Mouse (Mus musculus): ENCODE results near the gene Slc25a39. TPM values are rescaled to one million over a fixed set of nuclear protein-coding genes. Genes with fewer than 3 reads are reported as not detected.

Gene Slc25a39
- polyA plus RNA-seq, 1 experiment from 2014 or later: 144 TPM

DNA sequence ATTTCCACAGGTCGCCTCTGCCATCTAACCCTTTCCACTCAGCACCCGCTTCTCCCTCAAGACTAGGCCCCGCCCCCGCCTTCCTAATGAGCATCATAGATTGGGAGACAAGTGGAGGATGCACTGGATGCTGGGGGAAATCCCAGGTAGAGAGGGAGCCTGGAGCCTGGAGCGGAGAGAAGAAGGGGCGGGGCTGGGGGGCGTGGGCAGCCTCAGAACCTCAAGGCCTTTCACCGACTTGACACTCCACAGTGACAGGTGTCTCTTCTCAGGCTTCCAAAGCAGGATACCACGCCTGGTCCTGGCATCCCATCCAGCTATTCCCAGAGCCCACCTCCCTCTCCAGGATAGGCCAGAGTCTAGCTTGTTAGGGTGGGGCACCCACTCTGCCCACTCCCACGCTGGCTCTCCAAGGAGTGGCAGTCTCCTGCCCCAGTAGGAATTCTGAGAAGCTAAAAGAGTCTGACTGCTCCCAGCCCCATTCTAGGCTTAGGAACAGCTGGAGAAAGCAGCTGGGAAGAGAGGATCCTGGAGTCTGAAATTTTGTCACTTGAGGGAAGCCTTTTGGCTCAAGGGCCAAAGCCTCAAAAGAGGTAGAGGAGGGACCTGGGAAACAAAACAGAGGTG lies 37.6 kb upstream of the Slc25a39 start:
- Histone ChIP-seq H3K36me3 (ENCODE audit: control insufficient read depth, insufficient read depth, low read length) (peaks cover 33% of the 10 kb centered on the region), H3K27ac (replicated peaks; ENCODE audit: low read depth, low read length) (peak overlapping the region; percentile 98), H3K27me3 (ENCODE audit: control insufficient read depth, insufficient read depth, low read length) (no peaks in the 10 kb centered on the region), H3K4me3 (replicated peaks; ENCODE audit: low read depth, low read length) (peak overlapping the region; percentile 100), H3K4me2 (ENCODE audit: low read length) (peak overlapping the region; percentile 67), H3K9ac (replicated peaks; ENCODE audit: low read length) (peak overlapping the region; percentile 100), H3K4me1 (ENCODE audit: control insufficient read depth, insufficient read depth, low read length) (peaks cover 30% of the 10 kb centered on the region), H3K9me3 (ENCODE audit: control insufficient read depth, low read length) (no peaks in the 10 kb centered on the region)
- ATAC-seq (ENCODE audit: low FRiP score, low TSS enrichment) (no peak), DNase-seq (peak; percentile 42)
- WGBS: 8% methylated on average over 10 of the region's 10 CpGs

DNA sequence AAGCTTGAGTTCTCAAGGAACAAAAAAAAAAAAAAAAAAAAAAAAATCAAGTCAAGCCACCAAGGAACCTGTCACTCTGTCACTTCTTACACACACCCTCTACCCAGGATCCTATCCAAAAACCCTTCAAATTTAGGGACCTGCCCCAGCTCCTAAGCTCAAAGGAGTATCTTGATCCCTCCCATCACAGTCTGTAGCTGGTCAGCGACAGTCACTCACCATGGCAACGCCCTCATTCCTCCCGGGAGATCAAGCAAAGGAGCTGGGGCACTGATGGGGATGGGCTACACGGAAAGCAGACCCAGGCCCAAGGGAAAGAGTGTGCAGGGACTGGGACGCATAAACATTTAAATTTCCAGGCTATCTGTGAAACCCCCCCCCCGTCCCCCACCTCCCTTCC lies 37.0 kb upstream of the Slc25a39 start:
- peak overlapping the region; percentile 98; the same call in 1 of the 2 replicates for H3K27ac ChIP-seq (replicated peaks; ENCODE audit: low read depth, low read length)
- H3K4me3 ChIP-seq (replicated peaks; ENCODE audit: low read depth, low read length): peak overlapping the region; percentile 100
- peak overlapping the region; percentile 100; the same call in 1 of the 2 replicates for H3K9ac ChIP-seq (replicated peaks; ENCODE audit: low read length)
- ATAC-seq (ENCODE audit: low FRiP score, low TSS enrichment) (no peak), DNase-seq (peak; percentile 45)
- H3K36me3 ChIP-seq (ENCODE audit: control insufficient read depth, insufficient read depth, low read length): peaks cover 39% of the 10 kb centered on the region
- WGBS: 3% methylated on average over 6 of the region's 6 CpGs
- peaks cover 30% of the 10 kb centered on the region for H3K4me1 ChIP-seq (ENCODE audit: control insufficient read depth, insufficient read depth, low read length)
- H3K9me3 ChIP-seq (ENCODE audit: control insufficient read depth, low read length): no peaks in the 10 kb centered on the region
- H3K27me3 ChIP-seq (ENCODE audit: control insufficient read depth, insufficient read depth, low read length): no peaks in the 10 kb centered on the region
- peak overlapping the region; percentile 67 for H3K4me2 ChIP-seq (ENCODE audit: low read length)

DNA sequence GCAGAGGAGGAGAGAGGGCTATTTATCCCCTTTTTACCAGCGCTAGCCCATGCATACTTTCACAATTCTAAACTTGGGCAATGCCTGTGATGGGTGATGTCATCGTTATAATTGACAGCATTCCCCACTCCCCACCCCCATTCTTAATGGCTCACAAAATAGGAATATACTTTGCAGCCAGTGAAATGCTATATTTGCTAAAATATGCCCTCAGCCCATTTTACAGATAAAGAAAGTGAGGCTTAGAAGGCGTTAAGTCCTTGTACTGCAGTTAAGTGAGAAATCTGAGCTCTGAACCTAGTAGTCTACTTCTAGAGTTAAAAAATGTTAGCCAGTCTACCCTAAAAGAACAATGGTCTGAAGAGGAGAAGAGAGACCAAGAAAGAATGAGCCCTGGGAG lies 36.6 kb upstream of the Slc25a39 start:
- ATAC-seq (ENCODE audit: low FRiP score, low TSS enrichment): no peak
- no peak overlapping the region for H3K4me3 ChIP-seq (replicated peaks; ENCODE audit: low read depth, low read length)
- 69% methylated on average over 3 of the region's 3 CpGs for WGBS
- no peaks in the 10 kb centered on the region for H3K9me3 ChIP-seq (ENCODE audit: control insufficient read depth, low read length)
- H3K36me3 ChIP-seq (ENCODE audit: control insufficient read depth, insufficient read depth, low read length): peaks cover 44% of the 10 kb centered on the region
- H3K4me2 ChIP-seq (ENCODE audit: low read length): peak overlapping the region; percentile 67; the same call in 1 of the 2 replicates
- H3K27ac ChIP-seq (replicated peaks; ENCODE audit: low read depth, low read length): no peak overlapping the region
- no peak overlapping the region for H3K9ac ChIP-seq (replicated peaks; ENCODE audit: low read length)
- H3K4me1 ChIP-seq (ENCODE audit: control insufficient read depth, insufficient read depth, low read length): peaks cover 30% of the 10 kb centered on the region
- no peak for DNase-seq
- H3K27me3 ChIP-seq (ENCODE audit: control insufficient read depth, insufficient read depth, low read length): no peaks in the 10 kb centered on the region

DNA sequence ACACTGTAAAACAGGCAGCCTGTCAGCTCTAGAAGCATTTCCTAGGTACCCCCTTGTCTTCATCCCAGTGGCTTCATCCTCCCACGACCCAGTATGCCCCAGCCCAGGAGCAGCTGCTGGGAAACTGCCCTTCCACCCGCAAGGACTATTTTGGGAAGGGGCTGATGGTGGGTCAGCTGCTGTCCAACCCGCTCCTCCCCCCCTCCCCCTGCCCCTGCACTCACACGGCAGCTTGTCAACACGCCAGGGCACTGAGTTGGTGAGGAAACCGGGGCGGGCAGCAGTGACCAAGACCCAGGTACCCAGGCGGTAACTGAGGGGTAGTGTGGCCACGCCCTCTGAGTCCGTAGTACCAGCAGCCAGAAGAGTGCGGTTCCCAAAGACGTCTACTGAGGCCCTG lies 36.0 kb upstream of the Slc25a39 start:
- Histone ChIP-seq H3K27me3 (ENCODE audit: control insufficient read depth, insufficient read depth, low read length) (no peaks in the 10 kb centered on the region), H3K27ac (replicated peaks; ENCODE audit: low read depth, low read length) (no peak overlapping the region), H3K36me3 (ENCODE audit: control insufficient read depth, insufficient read depth, low read length) (peaks cover 50% of the 10 kb centered on the region), H3K4me2 (ENCODE audit: low read length) (no peak overlapping the region), H3K9me3 (ENCODE audit: control insufficient read depth, low read length) (no peaks in the 10 kb centered on the region), H3K9ac (replicated peaks; ENCODE audit: low read length) (no peak overlapping the region), H3K4me3 (replicated peaks; ENCODE audit: low read depth, low read length) (no peak overlapping the region), H3K4me1 (ENCODE audit: control insufficient read depth, insufficient read depth, low read length) (peaks cover 30% of the 10 kb centered on the region)
- no peak for DNase-seq
- no peak for ATAC-seq (ENCODE audit: low FRiP score, low TSS enrichment)
- WGBS: 72% methylated on average over 12 of the region's 12 CpGs

DNA sequence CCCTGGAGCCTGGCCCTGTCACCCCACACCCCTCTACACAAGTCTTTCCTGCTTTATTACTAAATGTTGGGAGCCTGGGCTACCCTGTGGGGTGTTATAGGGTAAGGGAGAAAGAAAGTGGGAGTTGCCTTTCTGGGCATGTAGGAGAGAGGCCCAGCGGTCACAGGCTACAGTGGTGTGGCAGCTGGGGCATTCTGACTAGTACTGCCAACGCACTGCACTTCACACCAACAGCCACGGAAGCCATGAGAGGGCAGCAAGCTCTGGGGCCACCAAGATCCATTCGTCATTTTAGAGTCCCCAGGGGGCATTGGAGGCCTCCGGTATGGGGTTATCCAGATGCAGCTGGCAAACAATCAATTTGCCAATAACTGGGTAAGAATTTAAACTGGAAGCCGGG lies 34.3 kb upstream of the Slc25a39 start:
- Histone ChIP-seq H3K27ac (replicated peaks; ENCODE audit: low read depth, low read length) (no peak overlapping the region), H3K4me2 (ENCODE audit: low read length) (no peak overlapping the region), H3K36me3 (ENCODE audit: control insufficient read depth, insufficient read depth, low read length) (peaks cover 66% of the 10 kb centered on the region), H3K4me1 (ENCODE audit: control insufficient read depth, insufficient read depth, low read length) (peaks cover 40% of the 10 kb centered on the region), H3K27me3 (ENCODE audit: control insufficient read depth, insufficient read depth, low read length) (no peaks in the 10 kb centered on the region), H3K9ac (replicated peaks; ENCODE audit: low read length) (no peak overlapping the region), H3K4me3 (replicated peaks; ENCODE audit: low read depth, low read length) (no peak overlapping the region), H3K9me3 (ENCODE audit: control insufficient read depth, low read length) (no peaks in the 10 kb centered on the region)
- DNase-seq (no peak), ATAC-seq (ENCODE audit: low FRiP score, low TSS enrichment) (no peak)
- WGBS: 91% methylated on average over 6 of the region's 6 CpGs

GRCm38 (mm10) chr11:102441434-102441833 lies 33.7 kb upstream of the Slc25a39 start:
- Histone ChIP-seq H3K4me3 (replicated peaks; ENCODE audit: low read depth, low read length) (no peak overlapping the region), H3K9ac (replicated peaks; ENCODE audit: low read length) (no peak overlapping the region), H3K4me1 (ENCODE audit: control insufficient read depth, insufficient read depth, low read length) (peaks cover 41% of the 10 kb centered on the region), H3K9me3 (ENCODE audit: control insufficient read depth, low read length) (no peaks in the 10 kb centered on the region), H3K4me2 (ENCODE audit: low read length) (no peak overlapping the region), H3K36me3 (ENCODE audit: control insufficient read depth, insufficient read depth, low read length) (peaks cover 73% of the 10 kb centered on the region), H3K27me3 (ENCODE audit: control insufficient read depth, insufficient read depth, low read length) (no peaks in the 10 kb centered on the region), H3K27ac (replicated peaks; ENCODE audit: low read depth, low read length) (no peak overlapping the region)
- ATAC-seq (ENCODE audit: low FRiP score, low TSS enrichment) (no peak), DNase-seq (no peak)
- 81% methylated on average over 3 of the region's 3 CpGs for WGBS

- H3K36me3 ChIP-seq (ENCODE audit: control insufficient read depth, insufficient read depth, low read length): peaks cover 85% of the 10 kb centered on the region
- no peak for ATAC-seq (ENCODE audit: low FRiP score, low TSS enrichment)
Observed at GRCm38 (mm10) chr11:102440255-102440654, 32.5 kb upstream of the Slc25a39 start.

GRCm38 (mm10) chr11:102439093-102440082 lies 31.6 kb upstream of the Slc25a39 start:
- Histone ChIP-seq H3K4me3 (replicated peaks; ENCODE audit: low read depth, low read length) (no peak overlapping the region), H3K4me2 (ENCODE audit: low read length) (no peak overlapping the region), H3K27me3 (ENCODE audit: control insufficient read depth, insufficient read depth, low read length) (no peaks in the 10 kb centered on the region), H3K27ac (replicated peaks; ENCODE audit: low read depth, low read length) (no peak overlapping the region), H3K36me3 (ENCODE audit: control insufficient read depth, insufficient read depth, low read length) (peaks cover 93% of the 10 kb centered on the region), H3K4me1 (ENCODE audit: control insufficient read depth, insufficient read depth, low read length) (peaks cover 21% of the 10 kb centered on the region), H3K9me3 (ENCODE audit: control insufficient read depth, low read length) (no peaks in the 10 kb centered on the region), H3K9ac (replicated peaks; ENCODE audit: low read length) (no peak overlapping the region)
- ATAC-seq (ENCODE audit: low FRiP score, low TSS enrichment): no peak
- 83% methylated on average over 14 of the region's 14 CpGs for WGBS
- DNase-seq: no peak

More at GRCm38 (mm10) chr11:102440255-102440654, 32.5 kb upstream of the Slc25a39 start:
- H3K27ac ChIP-seq (replicated peaks; ENCODE audit: low read depth, low read length): no peak overlapping the region
- no peak overlapping the region for H3K4me3 ChIP-seq (replicated peaks; ENCODE audit: low read depth, low read length)
- H3K9ac ChIP-seq (replicated peaks; ENCODE audit: low read length): no peak overlapping the region
- no peaks in the 10 kb centered on the region for H3K9me3 ChIP-seq (ENCODE audit: control insufficient read depth, low read length)
- no peaks in the 10 kb centered on the region for H3K27me3 ChIP-seq (ENCODE audit: control insufficient read depth, insufficient read depth, low read length)
- WGBS: 90% methylated on average over 8 of the region's 8 CpGs
- no peak for DNase-seq
- peaks cover 30% of the 10 kb centered on the region for H3K4me1 ChIP-seq (ENCODE audit: control insufficient read depth, insufficient read depth, low read length)
- no peak overlapping the region for H3K4me2 ChIP-seq (ENCODE audit: low read length)
